Comparison of ENCODE assay signal across 11 mouse cellular contexts in the genomic region with DNA sequence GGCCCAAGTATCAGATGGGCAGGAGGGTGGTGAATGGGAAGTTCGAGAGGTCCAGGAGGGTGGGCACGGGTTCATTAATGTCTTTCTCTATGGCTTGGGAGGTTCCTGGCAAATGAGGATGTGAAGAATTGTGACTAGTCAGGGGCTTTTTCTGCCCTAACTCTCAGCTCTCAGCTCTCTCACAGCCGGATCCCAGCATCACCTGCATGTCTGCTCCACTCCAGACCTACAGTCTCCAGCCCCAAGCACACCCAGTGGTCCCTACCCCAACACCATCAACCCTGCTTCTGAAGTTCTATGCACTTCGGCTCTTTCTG. TPM values are rescaled to one million over a fixed set of nuclear protein-coding genes. Genes with fewer than 3 reads are reported as not detected.
DNase-seq lines count a peak whose midpoint lies in the region; ATAC-seq and TF ChIP-seq lines count a peak whose summit lies in the region.
"Had no signal": no experiment of that assay in that cellular context is flagged by ENCODE, and none has a peak within 500 bp of the region (broad histone marks: within the 10 kb centered on the region; RNA-seq: fewer than 3 reads in every experiment).

No protein-coding gene starts in this region.

- H3K36me3 ChIP-seq in kidney, adult 2 months (ENCODE audit: control insufficient read depth, insufficient read depth, low read length), result no peaks in the 10 kb centered on the region
- H3K36me3 ChIP-seq in liver, embryonic 11.5 days (ENCODE audit: control insufficient read depth, insufficient read depth, low read length), result no peaks in the 10 kb centered on the region
- H3K36me3 ChIP-seq in forebrain, embryonic 12.5 days (replicated peaks), result no peaks in the 10 kb centered on the region
- H3K36me3 ChIP-seq: limb, embryonic 15.5 days had no signal

- H3K9me3 ChIP-seq in liver, embryonic 11.5 days (ENCODE audit: control insufficient read depth, low read length), result peaks cover 4% of the 10 kb centered on the region
- 0 out of 2 replicates have a peak, but pooled peaks cover 3% of the 10 kb centered on the region for H3K9me3 ChIP-seq in forebrain, embryonic 12.5 days
- H3K9me3 ChIP-seq: limb, embryonic 15.5 days had no signal

- no peak for ATAC-seq in liver, embryonic 11.5 days (replicated peaks; ENCODE audit: low FRiP score)
- no peak for ATAC-seq in forebrain, embryonic 12.5 days (ENCODE audit: low FRiP score)

- H3K4me1 ChIP-seq in kidney, adult 2 months (ENCODE audit: control insufficient read depth, insufficient read depth, low read length), result peaks cover 21% of the 10 kb centered on the region
- H3K4me1 ChIP-seq in liver, embryonic 11.5 days (replicated peaks; ENCODE audit: control insufficient read depth, insufficient read depth, low read length), result peaks cover 30% of the 10 kb centered on the region
- peaks cover 7% of the 10 kb centered on the region; the same call in 1 of the 2 replicates for H3K4me1 ChIP-seq in forebrain, embryonic 12.5 days

- DNase-seq in kidney, adult 2 months, result no peak
- no peak for DNase-seq in kidney, postnatal 4 days
- DNase-seq in thymus, postnatal 4 days, result peak; percentile 48
- no peak for DNase-seq in thymus, postnatal 25 days
- no peak for DNase-seq in liver, embryonic 11.5 days (ENCODE audit: low spot score)
- DNase-seq in adipocyte (ENCODE audit: low spot score), result no peak
- DNase-seq: cerebellum, adult 8-10 months; kidney, adult 18-20 months had no signal

- no peak overlapping the region for H3K4me3 ChIP-seq in kidney, adult 2 months (ENCODE audit: insufficient read depth, low read depth, low read length)
- H3K4me3 ChIP-seq in liver, embryonic 11.5 days (ENCODE audit: low read depth, low read length), result peak overlapping the region; percentile 10; the same call in 1 of the 2 replicates
- H3K4me3 ChIP-seq in forebrain, embryonic 12.5 days (replicated peaks), result no peak overlapping the region
- H3K4me3 ChIP-seq: limb, embryonic 15.5 days; myocyte had no signal

- TF ChIP-seq POLR2A in kidney, adult 2 months (IDR thresholded peaks at IDR 0.05; ENCODE audit: low read depth, low read length), result no peak

- 67% methylated on average over 4 of the region's 4 CpGs for WGBS in kidney, adult 2 months
- WGBS in liver, embryonic 11.5 days, result 34% methylated on average over 4 of the region's 4 CpGs
- 90% methylated on average over 4 of the region's 4 CpGs for WGBS in forebrain, embryonic 12.5 days

- no peak overlapping the region for H3K9ac ChIP-seq in liver, embryonic 11.5 days (ENCODE audit: low read depth, low read length)
- H3K9ac ChIP-seq in forebrain, embryonic 12.5 days, result no peak overlapping the region
- H3K9ac ChIP-seq: limb, embryonic 15.5 days had no signal

- peak overlapping the region; percentile 87 for H3K27ac ChIP-seq in kidney, adult 2 months (ENCODE audit: insufficient read depth, low read depth, low read length)
- peak overlapping the region; percentile 86 for H3K27ac ChIP-seq in liver, embryonic 11.5 days (ENCODE audit: low read depth, low read length)
- H3K27ac ChIP-seq in forebrain, embryonic 12.5 days, result no peak overlapping the region

- no peak for TF ChIP-seq CTCF in kidney, adult 2 months (conservative IDR thresholded peaks at IDR 0.05; ENCODE audit: insufficient read depth, insufficient read length, low read depth, low read length)

- H3K27me3 ChIP-seq in kidney, adult 2 months (replicated peaks; ENCODE audit: control insufficient read depth, insufficient read depth, low read length), result no peaks in the 10 kb centered on the region
- no peaks in the 10 kb centered on the region for H3K27me3 ChIP-seq in liver, embryonic 11.5 days (replicated peaks; ENCODE audit: control insufficient read depth, insufficient read depth, low read length)
- no peaks in the 10 kb centered on the region for H3K27me3 ChIP-seq in forebrain, embryonic 12.5 days
- H3K27me3 ChIP-seq: limb, embryonic 15.5 days had no signal

- H3K4me2 ChIP-seq in liver, embryonic 11.5 days, result peak overlapping the region; percentile 64
- no peak overlapping the region for H3K4me2 ChIP-seq in forebrain, embryonic 12.5 days
- H3K4me2 ChIP-seq: limb, embryonic 15.5 days had no signal

RNA-seq across cellular contexts. Expression of a gene that starts 6.4 kb away (rescaled TPM):
- polyA plus RNA-seq in kidney, adult 2 months (2012; rRNA removed), result 0.33 and 0.79 TPM in 2 replicates
- polyA plus RNA-seq in liver, embryonic 11.5 days (2014; fragmentation: Nextera tagmentation; extraction: Ambion mirVana), result 0.77 and 1.4 TPM in 2 replicates
- 1.2 and 2.6 TPM in 2 replicates for polyA plus RNA-seq in forebrain, embryonic 12.5 days (2016; fragmentation: Nextera tagmentation; extraction: Ambion mirVana)
- polyA plus RNA-seq: myocyte had no signal

RNA-seq across cellular contexts. Expression of a gene that starts 14.3 kb away (rescaled TPM):
- polyA plus RNA-seq in kidney, adult 2 months (2012; rRNA removed), result 202 and 286 TPM in 2 replicates
- polyA plus RNA-seq in liver, embryonic 11.5 days (2014; fragmentation: Nextera tagmentation; extraction: Ambion mirVana), result 248 and 257 TPM in 2 replicates
- polyA plus RNA-seq in forebrain, embryonic 12.5 days (2016; fragmentation: Nextera tagmentation; extraction: Ambion mirVana), result 40.0 and 45.7 TPM in 2 replicates

RNA-seq across cellular contexts. Expression of a gene that starts 32.6 kb away (rescaled TPM):
- 15.4 and 20.7 TPM in 2 replicates for polyA plus RNA-seq in kidney, adult 2 months (2012; rRNA removed)
- 9.7 and 13.8 TPM in 2 replicates for polyA plus RNA-seq in liver, embryonic 11.5 days (2014; fragmentation: Nextera tagmentation; extraction: Ambion mirVana)
- polyA plus RNA-seq in forebrain, embryonic 12.5 days (2016; fragmentation: Nextera tagmentation; extraction: Ambion mirVana), result 102 TPM in 2 replicates

RNA-seq across cellular contexts. Expression of a gene that starts 39.0 kb away (rescaled TPM):
- 19.2 and 20.2 TPM in 2 replicates for polyA plus RNA-seq in kidney, adult 2 months (2012; rRNA removed)
- 0.55 and 1.4 TPM in 2 replicates for polyA plus RNA-seq in liver, embryonic 11.5 days (2014; fragmentation: Nextera tagmentation; extraction: Ambion mirVana)
- polyA plus RNA-seq in forebrain, embryonic 12.5 days (2016; fragmentation: Nextera tagmentation; extraction: Ambion mirVana), result 0.15 TPM in 1 of 2 replicates, not detected in the other

RNA-seq across cellular contexts. Expression of a gene that starts 41.6 kb away (rescaled TPM):
- polyA plus RNA-seq in kidney, adult 2 months (2012; rRNA removed), result 0.38 and 0.41 TPM in 2 replicates
- not detected in 2 replicates for polyA plus RNA-seq in liver, embryonic 11.5 days (2014; fragmentation: Nextera tagmentation; extraction: Ambion mirVana)
- polyA plus RNA-seq in forebrain, embryonic 12.5 days (2016; fragmentation: Nextera tagmentation; extraction: Ambion mirVana), result 0.28 TPM in 1 of 2 replicates, not detected in the other
- polyA plus RNA-seq: myocyte had no signal
